Mouse (Mus musculus) megakaryocyte progenitor cell, adult 5-6 weeks (primary cell): Measurements from ENCODE around the gene Slc27a4. TPM values are rescaled to one million over a fixed set of nuclear protein-coding genes. Genes with fewer than 3 reads are reported as not detected.

ENCODE experiments used
- ATAC-seq: replicated peaks from 2 replicates; pipeline ENCODE4 v1.8.0; 2016; ENCODE audit warnings: mild to moderate bottlenecking, moderate TSS enrichment, inconsistent platforms; ENCODE audit not compliant: poor library complexity
- total RNA-seq, 2 experiments: library from RNA; stranded (forward) in 1 of 2; stranded (reverse) in 1 of 2; fragments of 157-497, 149-512 nt in 1 of 2; fragments of 200-1000 nt in 1 of 2; gene quantifications; 2 replicates each; pipeline versions ENCODE4 v1.2.3 to v1.2.4; 2015 to 2017

Slc27a4 gene
- total RNA-seq, 2 experiments from 2014 or later: 4.2 to 7.2 TPM

- no peak for ATAC-seq
Observed at GRCm38 (mm10) chr2:29855585-29856210, 53.3 kb downstream of the Slc27a4 start.

GRCm38 (mm10) chr2:29856451-29857260, 54.2 kb downstream of the Slc27a4 start:
- ATAC-seq: no peak

GRCm38 (mm10) chr2:29857341-29857740, 54.9 kb downstream of the Slc27a4 start:
- peak; percentile 30; the same call in 1 of the 2 replicates for ATAC-seq

- no peak for ATAC-seq
Observed at GRCm38 (mm10) chr2:29857967-29858366, 55.5 kb downstream of the Slc27a4 start.

- ATAC-seq: peak; percentile 82
Observed at GRCm38 (mm10) chr2:29858748-29859473, 56.5 kb downstream of the Slc27a4 start.

GRCm38 (mm10) chr2:29865125-29865524, 62.7 kb downstream of the Slc27a4 start:
- ATAC-seq: no peak

Other genes starting within 250 kb of the Slc27a4 start
- 19.4 and 21.7 TPM in 2 replicates for gene Rapgef1, start 182.9 kb upstream of the Slc27a4 start, total RNA-seq (2015)
- 22.9 and 24.9 TPM in 2 replicates for gene Rapgef1, start 182.9 kb upstream of the Slc27a4 start, total RNA-seq (2017)
- not detected in 2 replicates for gene Gm13420, start 50.9 kb upstream of the Slc27a4 start, total RNA-seq (2015)
- not detected in 2 replicates for gene Gm13420, start 50.9 kb upstream of the Slc27a4 start, total RNA-seq (2017)
- gene Gm13547, start 43.3 kb upstream of the Slc27a4 start, total RNA-seq (2015): not detected in 2 replicates
- not detected in 2 replicates for gene Gm13547, start 43.3 kb upstream of the Slc27a4 start, total RNA-seq (2017)
- 17.4 and 18.2 TPM in 2 replicates for gene Coq4, start 15.1 kb upstream of the Slc27a4 start, total RNA-seq (2015)
- 10.5 and 12.5 TPM in 2 replicates for gene Coq4, start 15.1 kb upstream of the Slc27a4 start, total RNA-seq (2017)
- gene Trub2, start 14.1 kb upstream of the Slc27a4 start, total RNA-seq (2015): 17.4 and 22.9 TPM in 2 replicates
- gene Trub2, start 14.1 kb upstream of the Slc27a4 start, total RNA-seq (2017): 46.2 and 57.1 TPM in 2 replicates
- gene Urm1, start 17.4 kb downstream of the Slc27a4 start, total RNA-seq (2015): 12.7 and 13.7 TPM in 2 replicates
- 15.8 and 20.5 TPM in 2 replicates for gene Urm1, start 17.4 kb downstream of the Slc27a4 start, total RNA-seq (2017)
- 13.0 and 13.9 TPM in 2 replicates for gene Cercam, start 66.5 kb downstream of the Slc27a4 start, total RNA-seq (2015)
- gene Cercam, start 66.5 kb downstream of the Slc27a4 start, total RNA-seq (2017): 7.7 and 10.8 TPM in 2 replicates
- 34.4 and 47.6 TPM in 2 replicates for gene Odf2, start 86.6 kb downstream of the Slc27a4 start, total RNA-seq (2015)
- 81.5 and 107 TPM in 2 replicates for gene Odf2, start 86.6 kb downstream of the Slc27a4 start, total RNA-seq (2017)
- gene Gle1, start 132.8 kb downstream of the Slc27a4 start, total RNA-seq (2015): 24.7 and 29.2 TPM in 2 replicates
- 58.0 and 92.2 TPM in 2 replicates for gene Gle1, start 132.8 kb downstream of the Slc27a4 start, total RNA-seq (2017)
- gene Sptan1, start 162.9 kb downstream of the Slc27a4 start, total RNA-seq (2015): 45.3 and 52.5 TPM in 2 replicates
- gene Sptan1, start 162.9 kb downstream of the Slc27a4 start, total RNA-seq (2017): 90.5 and 106 TPM in 2 replicates
- gene Wdr34, start 246.2 kb downstream of the Slc27a4 start, total RNA-seq (2015): 9.5 and 18.5 TPM in 2 replicates
- gene Wdr34, start 246.2 kb downstream of the Slc27a4 start, total RNA-seq (2017): 9.4 and 10.3 TPM in 2 replicates